Mouse (Mus musculus): ENCODE data around the gene Tmem150a.

DNA sequence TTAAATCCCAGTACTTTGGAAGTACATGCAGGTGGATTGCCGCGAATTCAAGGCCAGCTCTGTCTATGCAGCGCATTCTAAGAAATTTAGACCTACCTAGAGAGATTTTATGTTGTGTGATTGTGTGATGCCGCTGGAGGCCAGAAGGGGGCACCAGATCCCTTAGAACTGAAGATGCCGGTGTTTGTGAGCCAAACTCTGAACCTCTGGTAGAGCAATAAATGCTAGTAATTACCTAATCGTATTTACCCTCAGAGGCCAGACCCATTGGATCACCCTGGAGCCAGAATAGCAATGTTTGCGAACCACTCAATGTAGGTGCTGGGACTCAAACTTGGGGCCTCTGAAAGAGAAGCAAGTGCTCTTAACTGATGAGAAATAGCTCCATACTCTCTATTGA is 46.6 kb downstream of the Tmem150a start:
- TF ChIP-seq CTCF (IDR thresholded peaks at IDR 0.05; ENCODE audit: low read depth, low read length) (peak; percentile 80), POLR2A (IDR thresholded peaks at IDR 0.05; ENCODE audit: borderline replicate concordance, low read depth, low read length) (no peak)
